Mouse (Mus musculus): ENCODE results near the gene Gm17304.
A peak's percentile ranks its signal among the peaks of the same experiment; 100 is the strongest.

The Gm17304 gene

GRCm38 (mm10) chr5:106608798-106609197 lies at the start of gene Gm17304:
Gene Gm17304 (plus strand): TSS chr5:106609098.
- no peak for DNase-seq (ENCODE audit: low read depth, low spot score)

DNA sequence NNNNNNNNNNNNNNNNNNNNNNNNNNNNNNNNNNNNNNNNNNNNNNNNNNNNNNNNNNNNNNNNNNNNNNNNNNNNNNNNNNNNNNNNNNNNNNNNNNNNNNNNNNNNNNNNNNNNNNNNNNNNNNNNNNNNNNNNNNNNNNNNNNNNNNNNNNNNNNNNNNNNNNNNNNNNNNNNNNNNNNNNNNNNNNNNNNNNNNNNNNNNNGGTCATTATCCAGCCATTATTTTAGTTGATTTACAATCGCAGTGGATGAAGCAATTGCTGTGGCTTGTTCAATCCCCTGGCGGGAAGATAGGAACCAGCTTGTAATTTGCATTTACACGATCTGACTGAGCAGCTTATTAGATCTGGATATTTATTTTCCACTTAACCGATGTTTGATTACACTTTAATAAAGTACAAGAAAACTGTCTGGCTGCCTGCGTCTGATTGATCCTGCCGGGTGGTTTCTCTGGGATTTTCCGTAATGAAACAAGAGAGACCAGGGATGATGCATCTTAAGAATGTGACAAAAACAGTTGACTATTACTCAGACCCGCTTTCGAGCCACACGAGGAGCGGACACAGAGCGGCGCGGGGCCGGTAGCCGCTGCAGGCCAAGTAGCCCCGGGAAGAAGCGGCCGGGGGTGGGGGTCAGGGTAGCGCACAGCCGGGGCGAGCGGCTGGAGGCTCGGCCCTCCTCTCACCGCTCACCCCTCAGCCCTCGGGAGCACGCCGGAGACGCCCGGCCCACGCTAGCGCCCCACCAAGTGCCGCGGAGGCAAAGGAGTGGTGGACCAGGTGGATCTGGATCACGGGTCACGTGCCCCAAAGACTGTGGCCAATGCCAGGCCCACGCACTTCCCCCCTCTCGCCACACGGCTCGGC lies 48.0 kb upstream of the Gm17304 start:
- no peak for DNase-seq (ENCODE audit: low read depth, low spot score)

- no peak for DNase-seq (ENCODE audit: low read depth, low spot score)
These were observed 47.4 kb upstream of the Gm17304 start for GRCm38 (mm10) chr5:106561499-106561822.

DNA sequence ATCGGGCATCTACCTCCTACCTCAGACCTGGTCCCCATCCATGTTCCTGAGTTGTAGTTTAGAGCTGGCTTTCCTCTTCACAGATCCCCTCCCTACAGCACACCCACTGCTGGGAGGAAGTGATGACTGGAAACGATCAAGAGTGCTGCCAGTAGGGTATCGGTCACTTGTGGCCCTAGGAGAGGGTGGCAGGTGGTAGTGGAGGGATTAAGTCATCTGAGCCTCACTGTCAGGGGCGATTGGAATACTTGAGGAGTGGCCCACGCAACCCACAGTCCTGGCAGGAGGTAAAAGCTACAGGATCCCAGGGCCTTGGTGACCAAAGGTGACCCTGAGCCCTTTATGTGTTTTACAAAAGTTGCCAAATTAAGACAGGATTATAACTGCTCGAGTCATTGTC lies 42.9 kb upstream of the Gm17304 start:
- no peak for DNase-seq (ENCODE audit: low read depth, low spot score)

DNA sequence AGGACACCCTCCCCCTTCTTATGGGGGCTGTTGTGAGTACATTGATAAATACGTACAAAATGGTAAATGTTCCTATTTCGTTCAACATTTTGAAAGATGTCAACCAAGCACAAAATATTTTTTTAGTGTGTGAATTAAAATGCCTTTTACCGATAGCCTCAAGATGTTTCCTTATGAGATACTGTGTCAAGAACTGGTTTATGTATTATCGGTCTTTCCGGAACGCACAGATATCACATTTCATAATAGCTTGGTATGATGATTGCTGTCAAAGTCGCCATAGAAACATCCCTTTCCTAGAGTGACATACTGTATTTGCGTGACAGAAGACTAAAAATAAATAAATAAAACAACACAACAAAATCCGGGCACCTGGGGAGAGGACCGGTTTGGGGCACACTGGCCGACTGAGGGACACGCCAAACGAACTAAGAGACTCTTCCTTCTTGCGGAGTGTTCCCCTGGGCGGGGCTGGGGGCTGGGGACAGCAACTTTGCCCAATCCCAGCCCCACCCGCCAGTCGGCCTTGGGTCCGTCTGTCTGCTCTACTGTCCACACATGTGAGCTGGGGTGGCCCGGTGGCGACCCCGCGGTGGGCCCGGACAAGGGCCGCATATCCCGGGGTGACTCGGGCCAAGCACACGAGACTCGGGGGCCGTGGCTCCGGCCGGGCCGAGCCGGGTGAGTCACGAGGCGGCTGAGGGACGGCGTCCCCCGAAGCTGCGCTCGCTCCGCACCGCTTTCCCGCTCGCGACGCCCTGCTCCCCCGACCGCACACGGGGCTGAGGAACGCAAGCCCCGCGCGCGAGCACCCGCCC lies 34.9 kb upstream of the Gm17304 start:
- DNase-seq (ENCODE audit: low read depth, low spot score): no peak

DNA sequence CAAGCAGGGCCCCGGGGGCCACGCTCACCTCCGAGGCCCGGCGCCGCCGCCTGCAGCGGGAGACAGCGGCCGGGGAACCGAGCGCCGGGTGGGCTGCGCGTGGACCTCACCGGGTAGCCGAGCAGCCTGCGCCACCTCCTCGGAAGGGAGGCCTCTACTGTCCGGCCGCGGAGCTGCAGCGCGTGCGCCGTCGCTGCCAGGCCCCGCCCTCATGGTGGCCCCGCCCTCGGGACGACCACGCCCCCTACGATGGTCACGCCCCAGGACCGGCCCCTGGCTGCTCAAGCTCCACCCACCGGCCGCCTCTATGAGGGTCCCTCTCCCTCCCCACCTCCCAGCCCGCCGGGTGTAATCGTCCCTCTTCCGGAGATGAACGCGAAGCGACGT lies 34.3 kb upstream of the Gm17304 start:
- DNase-seq (ENCODE audit: low read depth, low spot score): peak; percentile 52

- DNase-seq (ENCODE audit: low read depth, low spot score): no peak
These were observed 33.8 kb upstream of the Gm17304 start for GRCm38 (mm10) chr5:106575098-106575497.

- no peak for DNase-seq (ENCODE audit: low read depth, low spot score)
These were observed 31.5 kb upstream of the Gm17304 start for GRCm38 (mm10) chr5:106577237-106577888.

DNA sequence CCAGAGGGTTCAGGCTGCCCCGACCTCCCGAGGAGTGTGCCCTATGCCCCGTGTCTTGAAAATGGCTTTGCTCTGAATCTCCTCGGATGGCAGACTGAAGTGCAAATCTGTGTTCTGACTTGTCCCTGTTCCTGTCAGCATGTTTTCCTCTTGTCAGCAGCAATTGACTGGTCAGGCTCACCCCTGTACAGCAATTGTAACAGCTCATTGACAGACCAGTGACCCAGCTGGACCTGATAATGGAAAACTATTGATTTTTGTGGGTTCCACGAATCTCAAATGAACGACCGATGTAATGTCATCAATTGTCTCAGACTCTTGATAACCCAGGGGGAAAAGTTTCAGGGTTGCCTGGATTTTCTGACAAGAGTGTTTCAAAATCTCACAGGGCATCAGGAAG lies 28.0 kb upstream of the Gm17304 start:
- DNase-seq (ENCODE audit: low read depth, low spot score): no peak

DNA sequence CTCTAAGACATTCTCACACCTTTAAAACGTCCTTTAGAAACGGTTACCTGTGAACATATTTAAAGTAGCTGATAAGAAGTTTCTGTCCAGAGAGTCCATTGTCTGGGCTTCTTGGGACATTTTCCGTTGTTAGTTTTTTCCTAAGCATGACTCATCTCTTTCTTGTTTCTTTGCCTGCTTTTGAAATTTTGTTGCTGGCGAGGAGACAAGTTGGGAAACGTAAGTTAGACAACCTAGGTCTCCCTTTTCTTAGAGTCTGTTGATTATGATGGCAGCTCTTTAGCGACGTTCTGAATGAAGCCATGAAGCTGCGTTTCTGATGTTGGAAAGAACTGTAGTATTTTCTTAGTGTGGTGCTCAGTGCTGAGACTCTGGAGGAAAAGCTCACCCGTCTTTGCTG lies 19.9 kb upstream of the Gm17304 start:
- no peak for DNase-seq (ENCODE audit: low read depth, low spot score)

GRCm38 (mm10) chr5:106589670-106590069 lies 19.2 kb upstream of the Gm17304 start:
- no peak for DNase-seq (ENCODE audit: low read depth, low spot score)

- DNase-seq (ENCODE audit: low read depth, low spot score): no peak
These were observed 18.2 kb upstream of the Gm17304 start for GRCm38 (mm10) chr5:106590686-106591085.

DNA sequence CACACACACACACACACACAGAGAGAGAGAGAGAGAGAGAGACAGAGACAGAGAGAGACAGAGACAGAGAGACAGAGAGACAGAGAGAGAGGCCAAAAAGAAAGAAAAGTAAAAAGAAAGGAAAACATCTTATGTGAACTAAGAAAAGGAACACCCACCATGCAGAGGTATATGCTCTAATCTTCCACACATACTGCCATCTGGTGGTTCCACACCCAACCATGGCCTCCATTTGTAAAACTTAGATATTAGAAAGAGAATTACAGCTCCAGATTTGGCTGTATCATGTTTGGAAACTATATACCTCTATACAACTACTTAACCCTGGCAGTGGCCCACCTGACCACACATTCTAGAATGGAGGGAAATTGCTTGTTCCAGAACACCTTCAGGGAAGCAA lies 14.5 kb upstream of the Gm17304 start:
- DNase-seq (ENCODE audit: low read depth, low spot score): no peak

DNA sequence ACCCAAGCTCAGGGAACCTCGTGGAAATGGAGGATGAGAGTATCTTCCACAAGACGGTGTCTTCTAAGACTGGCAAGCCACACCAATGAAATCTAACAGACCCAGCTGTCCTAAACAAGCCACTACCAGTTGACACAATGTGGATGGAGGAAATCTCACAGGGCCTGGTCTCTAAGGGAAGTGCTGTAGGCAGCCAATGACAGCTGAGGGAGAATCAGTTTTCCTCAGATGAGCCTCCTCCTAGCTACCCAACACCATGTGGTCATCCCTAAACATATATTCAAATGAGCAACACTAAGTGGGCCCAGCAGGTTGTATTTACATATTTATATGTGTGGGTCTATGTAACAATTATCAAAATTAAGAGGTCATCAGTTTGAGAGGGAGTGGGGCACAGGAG lies 11.4 kb upstream of the Gm17304 start:
- no peak for DNase-seq (ENCODE audit: low read depth, low spot score)

DNA sequence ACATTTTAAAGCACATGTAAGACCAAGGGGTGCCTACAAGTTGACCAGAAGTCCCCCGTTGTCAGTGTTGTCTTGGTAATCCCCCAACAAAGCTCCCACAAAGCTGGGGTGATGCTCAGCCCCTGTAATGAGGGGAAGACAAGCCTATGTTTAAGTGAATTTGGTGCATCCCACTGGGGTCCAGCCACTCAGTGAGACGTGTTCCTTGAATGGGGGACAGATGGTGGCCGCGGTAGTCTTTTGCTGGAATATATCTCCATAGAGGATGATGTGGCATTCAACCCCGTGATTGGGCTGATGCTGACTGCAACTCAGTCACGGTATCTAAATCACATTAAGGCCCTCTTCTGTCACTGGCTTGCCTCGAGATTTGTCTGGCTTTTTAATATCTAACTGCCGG lies 9.4 kb upstream of the Gm17304 start:
- no peak for DNase-seq (ENCODE audit: low read depth, low spot score)

DNA sequence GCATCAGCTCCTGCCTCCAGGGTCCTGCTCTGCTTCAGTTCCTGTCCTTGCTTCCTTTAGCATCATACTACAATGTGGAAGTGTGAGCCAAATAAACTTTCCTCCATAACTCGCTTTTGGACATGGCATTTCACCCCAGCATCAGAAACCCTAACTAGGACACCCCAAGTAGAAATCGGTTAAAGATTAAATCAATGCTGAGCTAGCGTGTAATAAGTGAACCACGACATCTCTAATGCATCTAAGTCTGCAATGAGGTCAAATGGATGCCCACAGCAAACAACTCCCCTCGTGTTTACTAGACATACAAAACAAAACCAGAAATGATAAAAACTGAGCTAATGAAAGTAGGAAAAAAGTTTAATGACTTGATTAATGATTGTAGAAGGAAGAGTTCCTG lies 4.5 kb upstream of the Gm17304 start:
- no peak for DNase-seq (ENCODE audit: low read depth, low spot score)

- DNase-seq (ENCODE audit: low read depth, low spot score): no peak
These were observed 3.8 kb upstream of the Gm17304 start for GRCm38 (mm10) chr5:106605096-106605495.

- no peak for DNase-seq (ENCODE audit: low read depth, low spot score)
These were observed 1.8 kb upstream of the Gm17304 start for GRCm38 (mm10) chr5:106607081-106607480.

DNA sequence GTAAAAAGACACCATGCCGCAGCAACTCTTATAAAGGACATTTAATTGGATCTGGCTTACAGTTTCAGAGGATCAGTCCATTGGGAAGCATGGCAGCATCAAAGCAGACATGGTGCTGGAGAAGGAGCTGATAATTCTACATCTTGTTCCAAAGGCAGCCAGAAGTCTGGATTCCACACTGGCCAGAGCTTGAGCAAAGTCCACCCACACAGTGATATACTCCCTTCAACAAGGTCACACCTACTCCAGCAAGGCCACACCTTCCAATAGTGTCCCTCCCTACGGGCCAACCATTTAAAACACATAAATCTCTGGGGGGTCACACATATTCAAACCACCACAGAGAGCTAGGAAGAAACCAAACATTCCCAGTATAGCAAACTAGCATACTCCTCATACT lies 3.3 kb downstream of the Gm17304 start:
- no peak for DNase-seq (ENCODE audit: low read depth, low spot score)

- no peak for DNase-seq (ENCODE audit: low read depth, low spot score)
These were observed 5.7 kb downstream of the Gm17304 start for GRCm38 (mm10) chr5:106614570-106614969.

DNA sequence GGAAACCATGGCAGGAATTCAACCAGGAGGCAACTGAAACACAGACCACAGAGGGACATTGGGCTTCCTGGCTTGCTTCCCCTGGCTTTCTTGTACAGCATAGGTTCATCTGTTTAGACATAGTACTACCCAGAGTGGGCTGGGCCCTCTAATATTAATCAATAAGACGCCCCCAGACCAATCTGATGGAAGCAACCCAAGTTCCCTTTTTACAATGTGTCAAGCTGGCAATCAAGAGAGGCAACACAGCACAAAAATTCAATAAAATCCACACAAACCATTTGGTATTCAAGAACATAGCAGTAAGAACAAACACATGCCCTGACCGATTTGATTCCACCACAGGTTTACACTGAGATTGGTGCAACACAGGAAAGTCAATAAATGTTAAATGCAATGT lies 6.1 kb downstream of the Gm17304 start:
- no peak for DNase-seq (ENCODE audit: low read depth, low spot score)

DNA sequence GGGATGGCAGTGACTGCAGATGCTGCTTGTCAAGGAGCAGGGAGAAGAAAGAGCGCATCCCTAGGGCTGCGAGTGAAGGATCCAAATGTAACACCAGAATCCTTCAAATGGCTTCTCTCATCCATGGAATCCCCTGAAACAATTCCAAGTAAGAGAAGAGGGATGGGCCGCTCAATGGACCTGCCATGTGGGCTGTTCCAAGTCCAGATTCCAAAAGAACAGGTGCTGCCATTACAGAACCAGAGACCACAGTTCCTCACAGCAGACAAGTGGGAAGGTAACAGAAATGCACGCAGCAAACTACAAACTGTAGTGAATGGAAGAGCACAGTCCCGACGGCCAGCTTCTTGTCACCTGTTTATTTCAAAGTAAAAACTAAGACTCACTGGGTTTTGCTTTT lies 11.5 kb downstream of the Gm17304 start:
- DNase-seq (ENCODE audit: low read depth, low spot score): no peak

DNA sequence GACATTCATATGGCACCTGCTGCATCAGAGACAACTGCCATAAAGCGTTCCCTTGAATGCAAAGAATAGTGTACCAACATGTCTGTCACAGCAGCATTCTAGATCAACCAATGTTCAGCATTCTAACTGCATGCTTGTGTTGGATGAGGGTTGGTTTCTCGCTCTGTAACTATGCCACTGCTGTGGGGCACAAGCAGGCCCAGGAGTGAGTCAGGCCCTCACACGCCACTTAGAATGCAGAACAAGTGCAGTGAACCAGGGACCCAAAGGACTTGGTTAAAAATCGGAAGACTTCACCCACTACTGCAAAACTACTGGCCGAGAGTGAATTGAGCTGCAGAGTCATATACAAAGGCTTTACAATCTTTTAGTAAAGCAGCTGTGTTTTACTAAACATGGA lies 13.3 kb downstream of the Gm17304 start:
- DNase-seq (ENCODE audit: low read depth, low spot score): no peak

All from WW6 (cell line).